Mouse (Mus musculus): ENCODE data around the gene Lcn12.

DNA sequence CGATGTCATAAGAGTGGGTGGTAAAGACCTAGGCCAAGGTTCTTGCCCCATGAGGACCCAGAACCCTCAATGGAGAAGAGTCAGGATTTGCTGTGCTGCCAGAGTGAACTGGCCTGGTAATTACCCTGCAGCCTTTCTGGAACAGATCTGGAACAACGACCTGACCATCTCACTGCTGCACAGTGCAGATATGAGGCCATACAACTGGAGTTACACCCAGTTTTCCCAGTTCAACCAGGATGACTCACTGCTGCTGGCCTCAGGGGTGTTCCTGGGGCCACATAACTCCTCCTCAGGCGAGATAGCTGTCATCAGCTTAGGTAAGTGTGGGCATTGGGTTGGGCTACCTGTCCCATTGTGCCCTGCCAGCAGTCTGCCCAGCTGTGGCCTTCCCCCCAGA, 9.0 kb upstream of the Lcn12 start:
- TF ChIP-seq CTCF (conservative IDR thresholded peaks at IDR 0.05; ENCODE audit: insufficient read depth, insufficient read length, low read depth, low read length) (no peak), POLR2A (IDR thresholded peaks at IDR 0.05; ENCODE audit: low read depth, low read length) (no peak)

Measured in kidney, adult 2 months (tissue).